Mouse (Mus musculus) liver, embryonic 13.5 days (tissue): ENCODE data around the gene Clec4g. TPM values are rescaled to one million over a fixed set of nuclear protein-coding genes. Genes with fewer than 3 reads are reported as not detected.

Experiments
- ATAC-seq: fragments of 200-750 bp; cut with Nextera tagmentation; 2 replicates; pipeline ENCODE4 v1.8.0; 2017; ENCODE audit warnings: low read depth, mild to moderate bottlenecking, moderate number of reproducible peaks, moderate library complexity
- DNase-seq: peaks from one replicate; pipeline ENCODE4 v3.0.0; 2022
- H3K27ac ChIP-seq: fragments of 300-500 bp; sonication (generic); 2 replicates; pipeline ENCODE4 v1.5.1; 2015; ENCODE audit warnings: moderate library complexity, mild to moderate bottlenecking, inconsistent platforms
- H3K27me3 ChIP-seq: fragments of 300-500 bp; sonication (generic); 2 replicates; pipeline ENCODE4 v1.6.1; 2015; ENCODE audit warnings: mild to moderate bottlenecking, inconsistent platforms
- H3K36me3 ChIP-seq: fragments of 300-500 bp; sonication (generic); 2 replicates; pipeline ENCODE4 v1.6.1; 2015; ENCODE audit warnings: mild to moderate bottlenecking, inconsistent platforms
- H3K4me1 ChIP-seq: fragments of 300-500 bp; sonication (generic); replicated peaks from 2 replicates; pipeline ENCODE4 v1.6.1; 2015; ENCODE audit warnings: inconsistent platforms
- H3K4me2 ChIP-seq: fragments of 300-500 bp; sonication (generic); 2 replicates; pipeline ENCODE4 v1.6.1; 2015; ENCODE audit warnings: inconsistent platforms, mild to moderate bottlenecking, moderate library complexity
- H3K4me3 ChIP-seq: fragments of 300-500 bp; sonication (generic); replicated peaks from 2 replicates; pipeline ENCODE4 v1.5.1; 2015; ENCODE audit warnings: mild to moderate bottlenecking, inconsistent platforms
- H3K9ac ChIP-seq: fragments of 300-500 bp; sonication (generic); 2 replicates; pipeline ENCODE4 v1.6.1; 2015; ENCODE audit warnings: mild to moderate bottlenecking, inconsistent platforms
- H3K9me3 ChIP-seq: fragments of 300-500 bp; sonication (generic); replicated peaks from 2 replicates; pipeline ENCODE4 v1.6.1; 2016; ENCODE audit warnings: inconsistent platforms
- WGBS: fragments of 180-500 bp; shearing (Covaris S2); methylation state at CpG from one replicate; pipeline ENCODE4 v1.1.7; 2015; ENCODE audit not compliant: insufficient replicate concordance; 5-methylcytosine and 5-hydroxymethylcytosine counted together
- polyA plus RNA-seq: library from polyadenylated mRNA; unstranded; fragments of >200 nt; fragmentation: Nextera tagmentation; extraction: Ambion mirVana; gene quantifications from 2 replicates; pipeline ENCODE4 v1.2.1, GENCODE M21; 2015

Gene Clec4g
- polyA plus RNA-seq, 1 experiment from 2014 or later: 2.4 TPM

- Histone ChIP-seq H3K27ac (no peak overlapping the region), H3K9ac (no peak overlapping the region), H3K27me3 (no peaks in the 10 kb centered on the region), H3K4me2 (no peak overlapping the region), H3K4me3 (no peak overlapping the region), H3K4me1 (peaks cover 20% of the 10 kb centered on the region; the same call in 1 of the 2 replicates), H3K9me3 (no peaks in the 10 kb centered on the region), H3K36me3 (no peaks in the 10 kb centered on the region)
- 56% methylated on average over 7 of the region's 7 CpGs for WGBS
- ATAC-seq: no peak
- no peak for DNase-seq
Observed at GRCm38 (mm10) chr8:3707611-3708010, 12.8 kb downstream of the Clec4g start.

- no peak overlapping the region for H3K9ac ChIP-seq
- ATAC-seq (no peak), DNase-seq (peak; percentile 27)
- no peak overlapping the region for H3K27ac ChIP-seq
- no peaks in the 10 kb centered on the region for H3K27me3 ChIP-seq
- H3K9me3 ChIP-seq: no peaks in the 10 kb centered on the region
- H3K36me3 ChIP-seq: no peaks in the 10 kb centered on the region
- no peak overlapping the region for H3K4me3 ChIP-seq
- WGBS: 51% methylated on average over 4 of the region's 4 CpGs
- H3K4me1 ChIP-seq: peaks cover 9% of the 10 kb centered on the region; the same call in 1 of the 2 replicates
- H3K4me2 ChIP-seq: no peak overlapping the region
Observed at GRCm38 (mm10) chr8:3705711-3706110, 14.7 kb downstream of the Clec4g start.

- DNase-seq: peak; percentile 29
- Histone ChIP-seq H3K27me3 (no peaks in the 10 kb centered on the region), H3K9ac (no peak overlapping the region), H3K4me1 (no peaks in the 10 kb centered on the region), H3K4me3 (no peak overlapping the region), H3K36me3 (no peaks in the 10 kb centered on the region), H3K9me3 (no peaks in the 10 kb centered on the region), H3K27ac (no peak overlapping the region), H3K4me2 (no peak overlapping the region)
- ATAC-seq: no peak
- 79% methylated on average over 1 of the region's 1 CpGs for WGBS
Observed at GRCm38 (mm10) chr8:3701491-3701890, 19.0 kb downstream of the Clec4g start.

GRCm38 (mm10) chr8:3694121-3694520 lies 26.3 kb downstream of the Clec4g start, which contains the start of gene Fcer2a:
Gene Fcer2a (minus strand): TSS chr8:3694175.
- ATAC-seq (no peak), DNase-seq (no peak)
- H3K4me1 ChIP-seq: no peaks in the 10 kb centered on the region
- 0 out of 2 replicates have a peak, but pooled peaks cover 6% of the 10 kb centered on the region for H3K27me3 ChIP-seq
- no peak within 1 kb of the TSS for H3K4me2 ChIP-seq
- no peak within 1 kb of the TSS for H3K9ac ChIP-seq
- H3K9me3 ChIP-seq: no peaks in the 10 kb centered on the region
- H3K4me3 ChIP-seq: no peak within 1 kb of the TSS
- H3K36me3 ChIP-seq: no peaks in the 10 kb centered on the region
- no peak within 1 kb of the TSS for H3K27ac ChIP-seq
- WGBS: 68% methylated on average over 3 of the region's 3 CpGs

GRCm38 (mm10) chr8:3690774-3691173 lies 29.7 kb downstream of the Clec4g start:
- 0 out of 2 replicates have a peak, but pooled peaks cover 6% of the 10 kb centered on the region for H3K27me3 ChIP-seq
- WGBS: 43% methylated on average over 3 of the region's 3 CpGs
- H3K27ac ChIP-seq: no peak overlapping the region
- no peaks in the 10 kb centered on the region for H3K9me3 ChIP-seq
- H3K9ac ChIP-seq: no peak overlapping the region
- DNase-seq (no peak), ATAC-seq (no peak)
- H3K4me3 ChIP-seq: no peak overlapping the region
- no peaks in the 10 kb centered on the region for H3K36me3 ChIP-seq
- H3K4me1 ChIP-seq: no peaks in the 10 kb centered on the region
- H3K4me2 ChIP-seq: no peak overlapping the region

GRCm38 (mm10) chr8:3687537-3687936 lies 32.9 kb downstream of the Clec4g start:
- Histone ChIP-seq H3K9ac (no peak overlapping the region), H3K27ac (no peak overlapping the region), H3K27me3 (0 out of 2 replicates have a peak, but pooled peaks cover 6% of the 10 kb centered on the region), H3K36me3 (no peaks in the 10 kb centered on the region), H3K4me1 (no peaks in the 10 kb centered on the region), H3K4me2 (no peak overlapping the region), H3K9me3 (no peaks in the 10 kb centered on the region), H3K4me3 (no peak overlapping the region)
- no peak for ATAC-seq
- DNase-seq: no peak
- 33% methylated on average over 6 of the region's 6 CpGs for WGBS

GRCm38 (mm10) chr8:3685422-3685821 lies 35.0 kb downstream of the Clec4g start:
- WGBS: 49% methylated on average over 5 of the region's 5 CpGs
- H3K9ac ChIP-seq: no peak overlapping the region
- no peak overlapping the region for H3K4me2 ChIP-seq
- H3K4me3 ChIP-seq: no peak overlapping the region
- H3K4me1 ChIP-seq: no peaks in the 10 kb centered on the region; the same call in 1 of the 2 replicates
- H3K9me3 ChIP-seq: no peaks in the 10 kb centered on the region
- H3K27me3 ChIP-seq: 0 out of 2 replicates have a peak, but pooled peaks cover 6% of the 10 kb centered on the region
- H3K36me3 ChIP-seq: peaks cover 12% of the 10 kb centered on the region
- no peak for DNase-seq
- ATAC-seq: no peak
- H3K27ac ChIP-seq: no peak overlapping the region

GRCm38 (mm10) chr8:3684530-3684929 lies 35.9 kb downstream of the Clec4g start:
- peaks cover 20% of the 10 kb centered on the region for H3K36me3 ChIP-seq

GRCm38 (mm10) chr8:3683408-3684176 lies 36.9 kb downstream of the Clec4g start:
- H3K4me1 ChIP-seq: peaks cover 1% of the 10 kb centered on the region
- no peak for ATAC-seq
- H3K27me3 ChIP-seq: no peaks in the 10 kb centered on the region
- H3K36me3 ChIP-seq: peaks cover 30% of the 10 kb centered on the region
- H3K27ac ChIP-seq: no peak overlapping the region
- WGBS: 56% methylated on average over 6 of the region's 6 CpGs
- H3K4me2 ChIP-seq: no peak overlapping the region
- no peak overlapping the region for H3K4me3 ChIP-seq
- H3K9me3 ChIP-seq: no peaks in the 10 kb centered on the region
- no peak overlapping the region for H3K9ac ChIP-seq
- no peak for DNase-seq

More at GRCm38 (mm10) chr8:3684530-3684929, 35.9 kb downstream of the Clec4g start:
- Histone ChIP-seq H3K27ac (no peak overlapping the region), H3K4me2 (no peak overlapping the region), H3K9me3 (no peaks in the 10 kb centered on the region), H3K9ac (no peak overlapping the region), H3K4me3 (no peak overlapping the region), H3K4me1 (no peaks in the 10 kb centered on the region; the same call in 1 of the 2 replicates), H3K27me3 (no peaks in the 10 kb centered on the region)
- DNase-seq (no peak), ATAC-seq (no peak)

GRCm38 (mm10) chr8:3682435-3682834 lies 38.0 kb downstream of the Clec4g start:
- Histone ChIP-seq H3K4me2 (no peak overlapping the region), H3K36me3 (peaks cover 31% of the 10 kb centered on the region), H3K27me3 (no peaks in the 10 kb centered on the region), H3K27ac (no peak overlapping the region), H3K9me3 (no peaks in the 10 kb centered on the region), H3K4me1 (peaks cover 13% of the 10 kb centered on the region), H3K4me3 (no peak overlapping the region), H3K9ac (no peak overlapping the region)
- 79% methylated on average over 5 of the region's 5 CpGs for WGBS
- ATAC-seq (0 out of 2 replicates have a peak, but pooled peaks have one; percentile 29), DNase-seq (no peak)

- ATAC-seq: no peak
- H3K4me2 ChIP-seq: no peak overlapping the region
- H3K27ac ChIP-seq: no peak overlapping the region
- 79% methylated on average over 5 of the region's 5 CpGs for WGBS
- peaks cover 31% of the 10 kb centered on the region for H3K36me3 ChIP-seq
- no peak overlapping the region for H3K9ac ChIP-seq
- H3K27me3 ChIP-seq: no peaks in the 10 kb centered on the region
- no peak for DNase-seq
- no peaks in the 10 kb centered on the region for H3K9me3 ChIP-seq
- H3K4me1 ChIP-seq: peaks cover 25% of the 10 kb centered on the region
- no peak overlapping the region for H3K4me3 ChIP-seq
Observed at GRCm38 (mm10) chr8:3679656-3680055, 40.8 kb downstream of the Clec4g start.

GRCm38 (mm10) chr8:3679236-3679635 lies 41.2 kb downstream of the Clec4g start:
- no peaks in the 10 kb centered on the region for H3K27me3 ChIP-seq
- 94% methylated on average over 23 of the region's 23 CpGs for WGBS
- no peak overlapping the region for H3K27ac ChIP-seq
- no peak overlapping the region for H3K4me3 ChIP-seq
- DNase-seq (no peak), ATAC-seq (no peak)
- H3K4me1 ChIP-seq: peaks cover 25% of the 10 kb centered on the region
- peaks cover 31% of the 10 kb centered on the region for H3K36me3 ChIP-seq
- H3K9me3 ChIP-seq: no peaks in the 10 kb centered on the region
- no peak overlapping the region for H3K4me2 ChIP-seq
- no peak overlapping the region for H3K9ac ChIP-seq
